Mouse (Mus musculus): ENCODE results near the gene Tnni3k. TPM values are rescaled to one million over a fixed set of nuclear protein-coding genes. Genes with fewer than 3 reads are reported as not detected.

The Tnni3k gene
- total RNA-seq, 4 experiments from 2014 or later = 0.11 to 0.54 (median 0.31) TPM

DNA sequence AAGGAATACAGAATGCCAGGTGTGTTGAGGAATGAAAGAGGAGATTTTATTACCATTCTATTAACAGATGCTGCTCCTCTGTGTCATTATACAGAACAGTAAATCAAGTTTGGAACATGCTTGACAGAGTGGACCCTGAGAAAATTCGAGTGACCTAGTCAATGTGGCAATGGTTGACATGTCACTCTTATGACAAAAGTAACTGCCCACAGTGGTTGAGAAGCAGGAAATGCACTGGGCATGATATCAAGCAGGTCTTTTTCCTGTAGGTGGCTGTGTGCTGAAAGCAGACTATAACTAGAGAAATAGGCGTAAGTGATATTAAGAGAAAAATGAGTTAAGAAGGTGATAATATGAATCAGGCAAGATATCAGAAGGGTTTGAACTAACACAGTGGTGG, 105.7 kb downstream of the Tnni3k start:
- DNase-seq (ENCODE audit: low spot score in 2 of 2) = no peak

GRCm38 (mm10) chr3:154945688-154946161, 109.5 kb downstream of the Tnni3k start:
- peak in 1 of 2 experiments; percentile 12 for DNase-seq (ENCODE audit: low spot score in 2 of 2)

GRCm38 (mm10) chr3:154927757-154928156, 127.5 kb downstream of the Tnni3k start:
- DNase-seq (ENCODE audit: low spot score in 2 of 2) = no peak

DNA sequence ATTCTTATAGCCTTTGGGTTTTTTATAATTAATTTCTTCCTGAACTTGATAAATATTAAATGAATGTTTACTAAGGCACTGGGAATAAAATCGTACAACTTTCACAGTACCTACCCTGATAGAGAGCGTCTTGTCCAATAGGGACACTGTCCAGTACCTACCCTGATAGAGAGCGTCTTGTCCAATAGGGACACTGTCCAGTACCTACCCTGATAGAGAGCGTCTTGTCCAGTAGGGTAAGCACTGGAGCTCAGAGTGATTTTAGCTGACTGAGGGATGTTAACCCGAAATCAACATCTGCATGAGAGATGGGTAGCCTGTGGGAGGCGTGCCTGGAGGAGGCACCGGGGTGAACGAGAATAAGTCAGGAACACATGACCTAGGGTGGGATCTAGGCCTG, 130.3 kb downstream of the Tnni3k start:
- DNase-seq (ENCODE audit: low spot score in 2 of 2) = no peak

DNA sequence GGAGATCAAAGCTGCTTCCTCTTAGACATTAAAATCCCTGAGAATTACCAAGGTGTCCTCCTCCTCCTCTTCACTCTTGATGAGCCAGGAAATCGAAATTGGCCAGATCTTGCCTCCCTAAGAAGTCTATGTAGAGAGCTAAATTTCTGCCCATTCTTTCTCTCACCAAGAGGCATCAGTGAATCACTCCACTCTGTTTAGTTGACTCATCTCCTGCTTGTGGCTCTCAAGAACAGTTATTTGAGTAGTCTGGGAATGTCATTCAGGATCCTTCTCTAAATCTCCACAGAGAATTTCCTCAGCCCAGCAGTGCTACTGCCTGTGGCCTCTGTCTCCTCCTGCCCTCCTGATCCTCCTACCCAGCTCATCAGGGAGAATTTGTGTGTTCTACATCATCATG, 139.6 kb downstream of the Tnni3k start:
- DNase-seq (ENCODE audit: low spot score in 2 of 2) = peak in 1 of 2 experiments; percentile 14

DNA sequence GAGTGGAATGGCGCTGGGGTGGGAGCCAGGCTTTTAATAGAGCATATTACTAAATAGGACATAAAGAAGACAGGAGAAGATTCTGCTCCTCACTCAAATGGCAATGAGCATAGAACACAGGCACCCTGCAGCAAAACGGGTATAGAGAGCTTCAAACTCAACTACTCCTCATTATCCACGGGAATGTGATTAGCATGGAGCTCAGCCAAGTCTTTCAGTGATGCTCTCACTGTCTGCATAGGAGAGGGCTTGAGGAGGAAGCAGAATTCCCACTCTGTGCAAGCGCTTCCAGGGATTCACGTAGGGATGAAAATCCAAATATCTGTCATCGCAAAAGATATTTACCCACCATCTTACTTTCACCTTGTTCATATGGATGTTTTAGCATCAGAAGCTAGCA, 141.6 kb downstream of the Tnni3k start:
- no peak for DNase-seq (ENCODE audit: low spot score in 2 of 2)

GRCm38 (mm10) chr3:154896737-154897136, 158.5 kb downstream of the Tnni3k start:
- no peak for DNase-seq (ENCODE audit: low spot score in 2 of 2)

- DNase-seq (ENCODE audit: low spot score in 2 of 2) = no peak
Measured at GRCm38 (mm10) chr3:154893225-154893624, 162.0 kb downstream of the Tnni3k start.

DNA sequence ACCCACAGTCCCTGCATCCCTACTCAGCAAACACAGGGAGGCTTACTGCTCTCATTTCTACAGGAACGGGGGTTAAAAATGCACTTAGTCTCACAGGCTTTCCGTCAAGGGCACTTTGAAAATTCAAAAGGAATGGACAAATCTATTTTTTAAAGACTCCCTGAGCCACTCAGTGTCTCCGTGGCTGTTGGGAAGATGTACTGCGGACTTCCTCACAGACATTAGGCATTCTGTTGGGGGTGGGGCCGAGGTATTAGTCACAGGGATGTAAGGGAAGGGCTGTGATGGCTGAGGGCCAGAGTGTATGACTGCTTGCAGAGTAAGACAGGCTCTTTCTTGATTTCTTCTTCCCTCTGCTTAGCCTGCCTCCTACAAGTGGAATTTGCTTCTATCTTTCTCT, 169.8 kb downstream of the Tnni3k start:
- peak in 1 of 2 experiments; percentile 32 for DNase-seq (ENCODE audit: low spot score in 2 of 2)

GRCm38 (mm10) chr3:154885048-154885447, 170.2 kb downstream of the Tnni3k start:
- no peak for DNase-seq (ENCODE audit: low spot score in 2 of 2)

DNA sequence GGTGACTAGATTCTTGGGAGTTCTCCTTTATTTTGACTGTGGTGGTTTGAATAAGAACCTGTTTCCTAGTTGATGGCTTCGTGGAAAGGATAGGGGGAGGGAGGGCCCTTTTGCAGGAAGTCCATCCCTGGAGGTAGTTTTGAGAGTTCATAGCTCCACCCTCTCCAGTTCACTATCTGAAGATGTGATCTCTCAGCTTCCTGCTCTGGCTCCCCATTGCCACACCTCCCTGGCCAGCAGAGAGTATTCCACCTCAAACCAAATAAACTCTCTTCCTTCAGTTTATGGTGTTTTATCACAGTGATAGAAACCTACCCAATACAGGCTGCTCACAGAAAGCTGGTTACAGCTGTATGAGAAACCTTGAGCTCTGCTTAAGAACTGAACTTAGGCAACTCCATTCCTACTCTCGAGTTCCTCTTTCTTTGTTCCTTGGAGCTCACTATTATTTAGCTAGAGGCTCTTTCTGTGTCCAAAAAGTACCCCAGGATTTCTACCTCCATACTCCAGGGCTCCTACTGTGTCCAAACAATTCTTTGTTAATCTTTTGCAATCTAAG, 173.7 kb downstream of the Tnni3k start:
- DNase-seq (ENCODE audit: low spot score in 2 of 2) = no peak

DNA sequence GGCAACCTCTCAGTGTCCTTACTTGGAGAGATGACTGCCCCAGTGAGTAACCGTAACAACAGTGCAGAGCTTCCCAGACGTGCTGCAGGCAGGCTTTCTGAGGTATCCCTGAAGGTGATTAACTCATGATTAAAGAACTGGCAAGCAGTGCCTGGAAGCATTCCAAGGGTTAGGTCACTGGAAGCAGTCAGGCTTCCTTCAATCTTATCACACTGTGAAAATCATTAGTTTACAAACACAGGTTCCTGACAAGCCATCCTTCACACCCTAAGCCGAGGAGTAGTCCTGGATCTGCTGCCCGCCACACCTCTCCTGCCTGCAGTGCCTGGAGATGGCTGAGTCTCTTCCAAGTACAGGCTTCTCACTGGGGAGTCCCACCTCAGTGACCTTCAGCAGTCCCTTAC, 174.7 kb downstream of the Tnni3k start:
- no peak for DNase-seq (ENCODE audit: low spot score in 2 of 2)

DNA sequence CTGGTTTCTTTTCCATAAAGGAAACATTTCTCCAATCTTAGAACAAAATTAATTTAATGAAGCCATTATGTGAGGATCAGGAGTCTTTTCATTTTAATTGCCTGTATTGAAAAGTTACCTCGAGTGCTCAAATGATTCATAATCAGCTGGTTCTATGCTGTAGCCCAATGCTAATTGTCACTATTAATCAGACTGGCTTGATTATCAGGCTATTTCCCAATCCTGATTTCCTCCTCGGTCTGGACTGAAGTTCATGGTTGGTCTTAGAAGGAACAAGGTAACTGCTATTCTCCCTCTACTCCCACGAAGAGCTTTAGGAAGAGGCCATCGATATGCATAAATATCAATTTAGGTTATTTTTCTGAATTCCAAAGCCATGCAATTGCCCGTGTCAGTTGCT, 175.1 kb downstream of the Tnni3k start:
- DNase-seq (ENCODE audit: low spot score in 2 of 2) = no peak

GRCm38 (mm10) chr3:154879515-154879914, 175.7 kb downstream of the Tnni3k start:
- DNase-seq (ENCODE audit: low spot score in 2 of 2) = no peak

- no peak for DNase-seq (ENCODE audit: low spot score in 2 of 2)
Measured at GRCm38 (mm10) chr3:154879080-154879479, 176.1 kb downstream of the Tnni3k start.

- DNase-seq (ENCODE audit: low spot score in 2 of 2) = no peak
Measured at GRCm38 (mm10) chr3:154868807-154869206, 186.4 kb downstream of the Tnni3k start.

DNA sequence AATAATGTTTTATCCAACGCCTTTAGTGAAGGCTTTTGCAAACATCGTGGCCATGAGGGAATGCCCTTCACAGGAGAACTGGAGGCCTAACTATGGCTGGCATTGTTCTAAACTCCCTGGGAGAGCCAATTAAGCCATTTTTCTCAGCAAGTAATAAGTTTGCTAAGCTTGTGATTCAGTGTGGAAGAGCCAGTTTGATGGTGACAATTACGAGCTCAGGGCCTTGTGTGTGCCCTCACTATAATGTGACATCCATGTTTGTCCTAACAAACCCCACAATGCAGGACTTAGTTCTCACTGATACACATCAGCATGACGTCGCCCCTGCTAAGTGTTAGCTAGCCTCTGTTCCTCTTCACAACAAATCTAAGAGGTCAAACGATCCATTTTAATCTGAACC, 193.3 kb downstream of the Tnni3k start:
- DNase-seq (ENCODE audit: low spot score in 2 of 2) = no peak

DNA sequence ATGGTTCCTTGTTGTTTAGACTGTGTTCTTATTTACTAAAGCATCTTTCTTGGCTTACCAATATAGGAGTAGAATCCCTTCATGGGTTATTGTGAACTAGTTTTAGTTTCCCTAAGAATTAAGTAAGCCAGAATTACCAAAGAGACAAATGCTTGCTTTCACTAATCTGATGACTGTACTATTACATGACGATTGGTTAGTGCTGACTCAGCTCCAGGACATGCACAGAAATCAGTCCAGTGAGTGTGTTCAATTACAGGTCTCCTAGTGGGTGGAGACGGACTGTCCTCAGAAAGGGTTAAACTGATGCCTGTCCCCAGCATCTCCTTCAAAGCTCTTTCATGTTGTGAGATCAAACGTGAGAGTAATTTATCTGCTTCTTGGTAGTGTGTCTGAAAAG, 195.5 kb downstream of the Tnni3k start:
- no peak for DNase-seq (ENCODE audit: low spot score in 2 of 2)

- no peak for DNase-seq (ENCODE audit: low spot score in 2 of 2)
Measured at GRCm38 (mm10) chr3:154853257-154853656, 201.9 kb downstream of the Tnni3k start.

DNA sequence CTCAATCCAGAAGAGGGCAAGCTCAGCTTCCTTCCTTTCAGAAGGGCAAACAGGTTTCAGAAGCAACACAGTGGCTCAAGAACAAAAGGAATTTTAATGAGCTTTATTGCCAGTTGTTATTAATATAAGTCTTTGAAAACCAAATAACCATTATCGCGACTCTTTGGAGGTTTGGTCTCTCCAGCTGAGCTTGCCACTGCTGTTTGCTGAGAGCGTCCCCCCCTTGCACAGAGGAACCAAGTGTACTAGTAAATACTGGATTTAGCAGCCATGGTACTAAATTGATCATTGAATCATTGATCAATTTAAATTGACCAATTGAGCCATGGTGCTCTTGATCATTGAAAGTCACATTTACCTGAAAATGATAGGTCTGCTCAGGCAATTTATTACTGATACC, 202.9 kb downstream of the Tnni3k start:
- DNase-seq (ENCODE audit: low spot score in 2 of 2) = no peak

DNA sequence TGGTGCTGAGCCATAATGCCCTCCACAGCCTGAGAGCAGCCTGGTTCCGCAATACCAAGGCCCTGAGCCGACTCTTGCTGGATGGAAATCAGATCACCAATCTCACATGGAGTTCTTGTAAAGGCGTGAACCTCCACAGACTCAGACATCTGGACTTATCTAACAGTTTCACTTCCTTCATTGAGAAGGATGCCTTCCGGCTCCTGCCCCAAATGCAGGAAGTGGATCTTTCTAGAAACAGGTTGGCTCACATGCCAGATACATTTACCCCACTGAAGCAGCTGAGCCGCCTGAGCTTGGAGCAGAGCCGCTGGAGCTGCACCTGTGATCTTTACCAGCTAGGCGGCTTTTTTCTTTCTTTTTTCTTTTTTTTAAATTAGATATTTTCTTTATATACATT, 213.0 kb downstream of the Tnni3k start:
- DNase-seq (ENCODE audit: low spot score in 2 of 2) = no peak

- no peak for DNase-seq (ENCODE audit: low spot score in 2 of 2)
Measured at GRCm38 (mm10) chr3:154841076-154841475, 214.1 kb downstream of the Tnni3k start.

GRCm38 (mm10) chr3:154837861-154838260, 217.3 kb downstream of the Tnni3k start:
- DNase-seq (ENCODE audit: low spot score in 2 of 2) = no peak

- no peak for DNase-seq (ENCODE audit: low spot score in 2 of 2)
Measured at GRCm38 (mm10) chr3:154836137-154836536, 219.1 kb downstream of the Tnni3k start.

Data from left cerebral cortex, adult 8-10 months (tissue).